Mouse (Mus musculus) myocyte (in vitro differentiated cells): ENCODE data around the gene Sprr1a.

Source experiments
- MYOG ChIP-seq, 3 experiments: IDR thresholded peaks; one replicate each; pipeline ENCODE4 v1.6.1; 2011; ENCODE audit warnings: control low read depth in 2 of 3, low read depth in 2 of 3, mild to moderate bottlenecking in 2 of 3; ENCODE audit not compliant: insufficient read length in 2 of 3, control insufficient read depth in 1 of 3, insufficient read depth in 1 of 3
- SRF ChIP-seq: IDR thresholded peaks from one replicate; pipeline ENCODE4 v1.6.1; 2011; ENCODE audit warnings: low read depth; ENCODE audit not compliant: control insufficient read depth, insufficient read length

DNA sequence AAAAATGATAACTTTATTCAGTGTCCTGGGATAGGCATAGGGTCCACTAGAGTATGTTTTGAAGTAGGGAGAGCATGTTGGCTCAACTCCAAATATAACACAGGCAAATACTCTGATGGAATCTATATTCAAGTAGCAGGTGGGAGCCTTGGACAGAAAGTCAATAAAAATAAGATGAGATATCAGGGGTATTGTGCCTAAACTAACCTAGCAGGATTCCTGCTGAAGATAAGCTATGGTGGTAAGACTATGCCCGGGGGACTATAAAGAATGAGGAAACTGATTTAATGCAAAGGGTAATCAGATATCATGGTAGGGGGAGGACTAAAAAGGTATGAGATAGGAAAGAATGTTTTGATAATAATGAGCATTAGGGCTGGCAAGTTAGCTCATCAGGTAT, 22.5 kb upstream of the Sprr1a start:
- TF ChIP-seq SRF: no peak
- no peak for TF ChIP-seq MYOG (IDR thresholded peaks at IDR 0.05; ENCODE audit: control insufficient read depth in 1 of 3, insufficient read depth in 1 of 3, insufficient read length in 2 of 3, low read depth in 2 of 3)
